Mouse (Mus musculus): ENCODE data around the gene Kif1b.

Kif1b gene

DNA sequence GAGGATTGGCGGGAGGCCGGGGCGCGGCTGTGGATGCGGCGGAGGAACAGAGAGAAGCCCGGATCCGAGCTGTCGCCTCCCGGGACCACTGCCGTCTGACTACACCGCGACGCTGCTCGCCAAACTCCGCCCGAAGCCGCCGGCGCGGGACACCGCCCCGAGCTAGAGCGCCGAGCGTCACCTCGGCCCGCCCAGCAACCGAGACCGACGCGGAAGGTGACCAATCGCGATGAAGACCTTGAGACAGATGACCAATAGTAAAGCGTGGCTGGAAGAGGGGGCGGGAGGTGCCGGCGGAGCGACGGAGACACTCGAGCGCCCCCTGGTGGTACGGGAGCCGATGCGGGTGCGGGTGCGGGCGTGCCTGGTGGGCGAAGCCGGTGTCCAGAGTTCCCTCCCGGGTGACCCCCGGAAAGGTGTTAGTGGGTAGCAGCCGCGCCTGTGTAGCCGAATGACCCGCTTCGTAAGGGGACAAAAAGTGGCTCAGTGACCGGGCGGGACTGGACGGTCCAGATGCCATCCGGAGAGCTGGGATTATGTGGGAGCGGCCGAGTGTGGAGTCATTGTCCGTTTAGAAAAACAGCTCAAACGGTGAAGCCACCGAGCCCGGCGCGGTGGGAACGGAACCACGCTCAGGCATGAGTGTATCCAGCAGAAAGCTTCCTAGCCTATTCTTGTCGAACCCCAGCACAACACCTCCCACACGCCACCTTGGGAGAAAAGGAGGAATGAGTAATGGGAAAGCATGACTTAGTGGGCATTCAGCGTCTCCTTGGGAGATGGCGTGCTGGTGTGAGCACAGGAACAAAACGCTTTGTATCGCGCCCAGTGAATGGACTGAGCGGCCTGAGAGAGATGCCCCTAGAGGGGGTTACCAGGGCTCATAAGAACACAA is at the start of gene Kif1b:
Gene Kif1b (minus strand): TSS at position 98 of the 895 bp plus-strand sequence.
- peak; percentile 99 for DNase-seq (ENCODE audit: low spot score)

DNA sequence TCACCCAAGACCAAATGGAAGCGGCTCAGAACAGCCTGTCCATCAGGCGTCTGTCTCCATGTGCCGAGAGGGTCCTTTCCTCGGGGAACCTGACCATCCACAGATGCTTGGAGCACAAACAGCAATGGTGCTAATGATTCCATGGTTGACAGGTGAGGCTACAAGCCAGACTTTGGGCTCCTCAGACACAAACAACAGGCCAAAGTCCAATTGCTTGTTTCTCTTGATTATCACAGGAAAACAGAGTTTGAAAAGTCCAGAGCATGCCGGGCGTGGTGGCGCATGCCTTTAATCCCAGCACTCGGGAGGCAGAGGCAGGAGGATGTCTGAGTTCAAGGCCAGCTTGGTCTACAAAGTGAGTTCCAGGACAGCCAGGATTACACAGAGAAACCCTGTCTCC is 47.2 kb upstream of the Kif1b start:
- DNase-seq (ENCODE audit: low spot score) = no peak

DNA sequence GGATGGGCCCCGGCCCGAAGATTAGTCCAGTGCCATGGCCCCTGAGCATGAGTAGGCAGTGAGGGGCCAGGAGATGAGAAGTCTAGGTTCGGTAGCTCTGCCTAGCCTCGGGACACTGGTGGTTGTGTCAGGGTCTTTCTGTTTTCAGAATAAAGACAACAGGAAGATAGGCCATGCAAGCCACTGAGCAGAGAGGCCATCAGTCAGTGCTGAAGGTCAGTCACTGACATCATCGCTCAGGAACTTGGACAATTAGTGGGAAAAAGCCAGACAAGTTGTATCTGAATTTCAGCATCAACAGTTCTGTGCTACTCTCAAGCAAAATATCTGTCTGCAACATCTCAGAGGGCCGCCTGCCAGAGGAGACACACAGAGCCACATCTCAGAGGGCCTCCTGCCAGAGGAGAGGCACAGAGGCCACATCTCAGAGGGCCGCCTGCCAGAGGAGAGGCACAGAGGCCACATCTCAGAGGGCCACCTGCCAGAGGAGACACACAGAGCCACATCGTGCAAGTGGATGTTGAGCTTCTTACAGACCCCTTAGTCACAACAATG is 44.2 kb upstream of the Kif1b start:
- DNase-seq (ENCODE audit: low spot score) = no peak

DNA sequence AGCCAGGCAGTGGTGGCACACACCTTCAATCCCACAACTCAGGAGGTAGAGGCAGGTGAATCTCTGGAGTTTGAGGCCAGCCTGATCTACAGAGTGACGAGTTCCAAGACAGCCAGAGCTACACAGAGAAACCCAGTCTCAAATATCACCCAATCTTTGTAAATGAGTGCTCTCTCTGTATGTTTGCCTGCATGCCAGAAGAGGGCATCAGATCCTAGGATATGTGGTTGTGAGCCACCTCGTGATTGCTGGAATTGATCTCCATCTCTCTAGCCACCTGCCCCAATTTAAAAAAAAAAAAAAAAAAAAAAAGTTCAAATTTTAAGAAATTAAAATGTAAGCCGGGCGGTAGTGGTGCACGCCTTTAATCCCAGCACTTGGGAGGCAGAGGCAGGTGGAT is 41.5 kb upstream of the Kif1b start:
- DNase-seq (ENCODE audit: low spot score) = no peak

DNA sequence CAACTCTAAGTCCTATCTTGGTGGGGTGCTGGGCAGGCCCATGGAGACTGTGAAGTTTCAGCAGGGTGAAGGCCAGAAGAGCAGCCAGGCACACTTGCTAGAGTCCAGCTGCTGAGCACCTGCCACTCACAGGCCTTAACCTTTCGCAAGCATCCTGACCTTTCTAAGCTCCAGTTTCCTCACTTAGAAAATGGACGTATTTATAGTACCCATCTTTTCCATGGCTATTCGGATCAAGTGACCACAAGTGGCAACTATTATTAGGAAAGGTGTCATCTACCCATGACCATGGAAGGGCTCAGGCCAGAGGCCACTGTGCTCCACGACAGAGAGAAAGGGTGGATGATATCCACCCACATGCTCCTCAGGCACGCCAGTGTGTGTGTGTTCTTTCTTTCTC is 38.4 kb upstream of the Kif1b start:
- DNase-seq (ENCODE audit: low spot score) = no peak

DNA sequence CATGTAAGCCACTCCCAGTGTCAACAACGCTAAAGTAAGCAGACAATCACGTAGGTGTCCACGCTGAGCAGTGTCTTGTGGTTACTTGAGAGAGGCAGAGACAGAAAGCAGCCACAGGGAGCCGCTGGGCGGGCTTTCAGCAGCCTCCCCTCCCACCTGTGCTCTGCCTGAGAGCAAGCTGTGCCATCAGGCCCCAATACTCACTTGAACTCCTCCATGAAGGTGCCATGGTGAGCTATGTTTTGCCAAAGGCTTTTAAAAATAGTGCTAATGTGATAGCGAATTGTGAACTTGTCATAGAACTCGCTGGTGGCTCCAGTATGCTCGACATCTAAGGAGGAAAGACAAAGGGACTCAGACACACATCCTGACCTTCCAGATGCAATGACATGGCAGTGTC is 36.8 kb upstream of the Kif1b start:
- DNase-seq (ENCODE audit: low spot score) = no peak

DNA sequence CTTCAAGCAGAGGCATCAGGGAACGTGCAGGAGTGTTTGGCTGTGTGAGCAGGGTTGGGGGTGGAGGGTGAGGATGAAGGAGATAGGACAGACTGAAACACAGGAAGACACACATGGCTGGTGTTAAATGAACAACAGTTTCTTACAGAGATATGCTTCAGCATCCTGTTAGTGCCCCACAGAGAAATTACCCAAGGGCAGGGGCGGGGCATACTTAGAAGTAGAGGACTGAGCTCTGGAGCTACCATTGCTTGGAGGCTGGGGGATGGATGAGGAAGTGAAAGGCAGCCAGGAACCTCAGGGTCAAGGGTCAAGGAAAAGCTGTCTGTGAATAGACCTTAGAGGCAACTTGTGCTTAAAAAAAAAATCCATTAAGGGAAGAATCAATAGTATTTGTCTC is 33.2 kb upstream of the Kif1b start:
- no peak for DNase-seq (ENCODE audit: low spot score)

DNA sequence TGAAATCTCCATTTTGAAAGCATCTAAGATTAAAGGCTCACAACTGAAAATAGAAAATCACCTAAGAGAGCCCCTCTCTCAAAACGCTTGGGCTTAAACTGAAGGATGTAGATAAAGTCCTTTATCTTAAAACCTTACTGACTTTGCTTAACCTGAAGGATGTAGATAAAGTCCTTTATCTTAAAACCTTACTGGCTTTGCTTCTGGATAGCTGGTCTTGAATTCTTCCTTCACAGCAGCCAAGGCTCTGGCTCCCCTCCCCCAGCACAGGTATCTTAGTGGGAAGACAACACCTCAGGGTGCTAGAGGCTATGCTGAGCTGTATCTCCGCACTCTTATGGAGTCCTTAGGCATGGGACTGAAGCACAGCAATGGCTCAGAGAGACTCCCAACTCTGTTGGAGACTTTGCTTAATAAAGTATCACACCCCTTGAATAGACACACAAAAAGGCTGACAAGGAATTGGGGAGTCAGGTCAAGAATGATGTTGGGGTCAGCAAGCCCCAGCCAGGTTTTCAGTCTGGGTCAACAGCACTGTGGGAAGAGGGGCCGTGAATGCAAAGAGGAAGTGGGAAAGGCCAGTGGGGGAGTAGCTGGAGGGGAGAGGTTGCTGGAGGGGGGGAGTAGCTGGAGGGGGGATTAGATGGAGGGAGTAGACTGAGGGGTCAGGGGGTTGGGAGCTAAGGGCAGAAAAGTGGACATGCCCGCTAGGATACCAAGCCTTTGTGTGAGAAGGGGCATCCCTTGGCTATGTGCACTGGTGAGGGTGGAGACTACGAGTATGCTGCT is 32.1 kb upstream of the Kif1b start:
- no peak for DNase-seq (ENCODE audit: low spot score)

DNA sequence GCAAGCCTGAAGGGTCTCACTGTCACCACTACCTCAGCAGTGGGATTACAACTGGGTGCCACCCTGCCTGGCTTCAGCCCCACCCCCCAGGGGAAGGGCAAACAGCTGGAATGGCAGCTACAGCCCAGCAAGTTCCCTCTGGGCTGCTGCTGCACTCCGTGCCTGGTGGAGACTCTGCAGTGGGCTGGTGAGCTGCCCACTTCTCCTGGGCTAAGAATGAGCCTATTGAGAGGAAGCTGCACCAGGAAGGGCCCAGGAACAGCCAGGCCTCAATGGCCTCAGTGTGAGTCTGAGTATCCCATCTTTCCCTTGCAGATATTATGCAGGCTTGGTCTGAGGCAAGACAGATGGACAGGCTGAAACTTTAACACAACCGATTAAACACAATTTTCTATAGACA is 30.6 kb upstream of the Kif1b start:
- peak; percentile 67 for DNase-seq (ENCODE audit: low spot score)

DNA sequence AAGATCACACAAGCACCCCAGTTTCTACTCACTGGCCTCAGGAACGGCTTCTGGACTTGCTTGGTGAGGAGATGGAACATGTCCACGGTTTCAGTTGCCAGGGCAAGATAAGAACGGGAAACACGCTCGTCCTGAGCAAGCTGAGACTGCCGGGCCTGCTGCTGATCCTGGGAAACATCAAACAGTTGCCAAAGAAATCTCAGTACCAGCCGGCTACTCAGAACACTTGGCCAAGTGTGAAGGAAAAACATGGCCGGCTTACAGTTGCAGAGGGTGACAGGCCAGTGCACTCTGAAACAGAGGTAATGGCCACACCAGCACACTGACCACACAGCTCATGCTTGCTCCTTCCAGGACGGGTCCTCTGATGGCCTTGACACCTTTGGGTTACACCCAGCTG is 29.9 kb upstream of the Kif1b start:
- no peak for DNase-seq (ENCODE audit: low spot score)

DNA sequence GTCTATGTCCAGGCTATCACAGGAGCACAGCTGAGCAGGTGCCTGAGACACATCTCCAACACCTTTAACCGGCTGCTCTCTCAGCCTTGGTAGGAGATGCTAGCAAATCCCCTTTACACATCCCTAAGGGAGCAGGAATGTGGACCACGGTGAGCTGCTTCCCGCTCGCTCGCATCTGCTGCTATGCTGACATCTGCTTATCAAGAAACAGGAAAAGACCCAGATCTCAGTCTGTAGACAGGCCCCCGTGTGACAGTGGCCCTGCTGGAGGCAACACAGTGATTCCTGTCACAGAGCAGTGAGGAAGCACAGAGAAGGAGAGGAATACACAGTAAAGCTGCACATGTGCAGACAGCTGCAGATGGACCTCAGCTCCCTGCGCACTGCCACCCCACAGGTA is 28.8 kb upstream of the Kif1b start:
- no peak for DNase-seq (ENCODE audit: low spot score)

DNA sequence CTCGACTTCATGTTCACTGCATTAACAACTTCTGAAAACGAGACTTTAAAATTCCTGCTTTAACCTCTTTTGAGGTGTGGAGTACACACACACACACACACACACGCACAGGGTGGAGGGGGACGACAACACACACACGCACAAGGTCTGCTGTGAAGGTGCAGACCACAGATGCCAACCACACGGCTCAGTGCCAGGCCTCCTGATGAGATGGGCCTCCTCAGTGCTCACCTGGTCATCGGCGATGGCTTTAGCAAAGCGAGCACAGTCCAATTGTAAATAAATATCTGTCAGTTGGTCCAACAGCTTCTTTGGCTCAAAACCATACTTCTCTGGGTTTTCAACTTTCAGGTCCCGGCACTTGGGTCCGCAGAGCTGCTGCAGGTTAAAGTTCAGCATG is 27.4 kb upstream of the Kif1b start:
- DNase-seq (ENCODE audit: low spot score) = no peak

DNA sequence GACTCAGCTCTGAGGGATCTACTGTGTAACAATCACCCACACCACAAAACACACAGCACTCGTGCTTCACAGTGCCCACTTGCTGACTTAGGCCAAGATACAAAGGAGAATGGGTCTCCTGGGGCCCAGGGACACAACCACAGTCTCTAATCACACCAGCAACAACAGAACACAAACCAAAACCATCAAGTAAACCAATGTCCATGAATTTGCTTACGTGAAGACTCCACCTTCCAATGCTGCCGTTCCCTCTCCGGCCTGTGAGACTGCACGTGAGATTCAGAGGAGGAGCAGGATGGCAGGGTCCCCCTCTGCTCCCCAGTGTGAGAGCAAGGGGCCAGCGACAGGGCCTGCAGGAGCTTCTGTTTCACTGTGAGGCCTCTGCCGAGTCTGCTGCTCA is 25.2 kb upstream of the Kif1b start:
- DNase-seq (ENCODE audit: low spot score) = no peak

DNA sequence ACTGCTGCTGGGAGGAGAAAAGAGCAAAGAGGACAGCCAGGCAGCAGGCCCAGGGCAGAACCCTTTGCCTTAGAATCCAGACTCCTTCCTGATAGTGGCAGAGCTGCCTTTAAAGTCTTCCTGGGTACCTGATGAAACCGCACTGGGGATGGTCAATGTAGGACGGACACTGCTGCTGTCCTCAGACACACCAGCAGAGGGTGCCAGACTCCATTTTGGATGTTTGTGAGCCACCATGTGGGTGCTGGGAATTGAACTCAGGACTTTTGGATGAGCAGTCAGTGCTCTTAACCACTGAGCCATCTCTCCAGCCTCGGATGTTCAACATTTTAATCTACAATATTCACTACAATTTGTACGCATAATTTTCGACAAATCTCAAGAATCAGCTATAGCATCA is 23.0 kb upstream of the Kif1b start:
- no peak for DNase-seq (ENCODE audit: low spot score)

DNA sequence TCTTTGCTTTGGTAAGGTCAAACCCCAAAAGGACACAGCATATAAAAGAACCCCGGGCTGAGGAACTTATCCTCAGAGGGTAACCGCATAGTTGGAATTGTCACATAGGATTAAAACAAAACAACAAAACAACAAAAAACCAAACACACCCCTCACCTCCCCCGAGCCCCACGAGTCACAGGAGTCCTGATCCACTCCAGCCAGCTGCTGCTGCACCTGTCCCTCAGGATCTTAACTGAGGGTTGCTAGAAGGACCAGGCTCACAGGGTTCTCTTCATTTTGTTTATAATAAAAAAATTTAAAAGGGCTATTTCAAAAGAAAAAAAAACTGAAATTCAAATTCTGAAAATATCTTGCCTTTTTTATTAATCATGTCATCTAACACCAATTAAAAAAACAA is 21.2 kb upstream of the Kif1b start:
- no peak for DNase-seq (ENCODE audit: low spot score)

DNA sequence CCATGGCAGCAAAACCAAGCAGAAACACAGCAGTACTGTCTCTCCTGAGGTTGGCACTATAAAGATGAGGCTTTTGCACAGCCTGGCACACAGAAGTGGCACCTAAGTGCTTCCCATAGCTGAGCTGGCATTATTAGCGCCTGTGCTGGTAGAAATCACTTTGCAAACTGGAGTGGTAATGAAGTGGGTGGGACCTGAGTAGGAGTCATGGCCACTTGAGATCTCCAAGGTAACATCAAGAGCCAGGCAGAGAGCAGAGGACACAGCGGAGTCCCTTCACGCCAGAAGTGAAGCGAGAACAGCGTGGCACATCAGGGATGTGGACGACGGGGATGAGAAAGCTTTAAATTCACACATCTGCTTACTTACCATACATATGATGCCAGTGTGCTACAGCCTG is 19.8 kb upstream of the Kif1b start:
- no peak for DNase-seq (ENCODE audit: low spot score)

DNA sequence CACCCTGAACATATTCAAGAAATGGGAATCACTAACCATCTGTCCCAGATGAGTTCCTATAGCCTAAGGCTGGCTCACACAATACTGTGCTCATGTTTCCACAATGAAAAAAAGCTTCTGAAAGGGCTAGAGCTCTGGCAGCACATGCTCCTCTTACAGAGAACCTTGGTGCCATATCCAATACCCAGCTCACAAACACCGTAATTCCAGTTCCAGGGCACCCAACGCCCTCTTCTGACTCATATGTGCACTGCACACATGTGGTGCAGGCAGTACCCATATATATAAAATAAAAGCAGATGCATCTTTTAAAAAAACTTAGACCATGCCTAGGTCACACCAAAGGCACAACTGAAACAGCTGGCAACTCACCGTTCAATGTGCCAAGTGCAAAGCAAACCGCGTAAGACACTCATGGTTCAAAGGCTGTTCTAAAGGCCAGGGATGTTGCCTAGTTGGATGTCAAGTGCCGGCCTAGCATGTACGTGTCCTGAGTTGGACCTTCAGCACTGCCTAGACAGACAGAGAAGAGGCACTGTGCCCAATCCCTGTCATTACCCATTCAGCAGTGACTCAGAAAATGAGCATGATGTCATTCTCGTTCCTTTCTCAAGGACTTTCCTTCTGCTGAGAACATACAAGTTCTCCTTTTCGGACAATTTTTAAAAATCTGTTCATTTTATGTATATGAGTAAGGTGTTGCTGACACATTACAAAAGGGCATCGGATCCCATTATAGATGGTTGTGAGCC is 18.1 kb upstream of the Kif1b start:
- DNase-seq (ENCODE audit: low spot score) = no peak

DNA sequence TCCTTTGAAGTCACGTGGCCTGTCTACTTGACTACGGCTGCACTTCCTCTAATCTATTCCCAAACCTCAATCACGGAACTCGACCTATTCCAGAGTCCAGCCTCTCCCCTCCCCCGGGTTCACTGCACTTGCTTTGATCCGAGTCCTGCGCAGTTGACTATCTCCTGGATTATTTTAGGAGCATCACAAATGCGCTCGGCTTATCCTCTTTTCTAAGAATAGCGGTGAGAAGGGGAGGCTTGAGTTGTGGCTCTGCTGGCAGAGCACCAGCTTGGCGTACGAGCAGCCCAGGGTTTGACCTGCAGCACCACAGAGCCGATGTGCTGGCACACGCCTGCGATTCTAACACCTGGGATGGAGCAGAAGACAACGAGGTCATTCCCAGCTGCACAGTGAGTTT is 16.2 kb upstream of the Kif1b start:
- DNase-seq (ENCODE audit: low spot score) = no peak

DNA sequence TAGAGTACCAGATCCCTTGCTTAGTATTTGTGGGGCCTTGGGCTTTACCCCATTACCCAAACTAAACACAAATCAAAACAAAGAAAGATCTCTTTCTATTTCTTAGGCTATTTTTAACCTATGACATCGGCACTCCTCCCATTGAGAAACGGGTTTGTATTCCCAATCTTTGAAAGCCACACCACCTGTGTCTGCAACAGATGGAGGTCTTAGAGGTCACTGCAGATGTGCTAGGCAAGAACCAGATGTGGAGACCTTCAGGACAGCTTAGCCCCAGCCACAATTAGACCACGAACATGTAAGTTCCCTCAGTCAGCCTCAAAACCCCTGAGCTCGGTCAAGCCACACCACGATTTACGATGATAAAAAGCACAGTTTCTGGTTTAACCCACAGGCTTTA is 15.2 kb upstream of the Kif1b start:
- DNase-seq (ENCODE audit: low spot score) = no peak

DNA sequence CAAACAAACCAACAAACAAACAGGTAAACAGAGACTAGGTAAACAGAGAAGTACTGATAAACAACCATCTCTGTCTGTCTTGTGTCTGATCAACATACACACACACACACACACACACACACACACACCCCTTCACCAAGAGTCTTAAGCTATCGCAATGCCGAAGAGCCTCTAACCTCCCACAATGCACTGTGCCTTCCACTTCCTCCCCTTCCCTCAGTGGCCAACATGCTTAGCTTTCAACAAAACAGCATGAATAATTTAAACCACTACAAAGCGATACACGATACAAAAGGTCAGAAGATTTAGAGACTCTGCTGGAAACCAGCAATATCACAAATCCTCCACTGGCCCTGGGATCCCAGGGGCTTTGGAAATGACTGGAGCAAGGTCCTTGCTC is 14.8 kb upstream of the Kif1b start:
- no peak for DNase-seq (ENCODE audit: low spot score)

DNA sequence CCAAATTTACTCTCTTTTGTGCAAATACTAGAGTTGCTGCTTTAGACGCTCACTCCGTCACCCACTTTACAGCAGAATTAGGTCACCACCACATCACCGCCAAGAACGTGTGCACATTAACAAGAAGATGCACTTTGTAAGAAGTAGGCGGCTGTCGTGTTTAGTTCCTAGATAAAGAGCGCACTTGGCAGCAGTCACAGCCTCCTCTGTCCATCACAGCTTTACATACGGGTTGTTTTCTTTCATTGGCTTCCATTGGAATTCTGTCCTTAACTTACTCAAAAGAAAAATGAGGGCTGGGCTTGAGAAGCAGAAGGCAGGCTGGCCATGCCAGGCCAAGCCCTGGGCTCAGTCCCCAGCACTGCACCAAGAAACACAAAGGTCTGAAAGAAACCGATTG is 11.6 kb upstream of the Kif1b start:
- DNase-seq (ENCODE audit: low spot score) = no peak

DNA sequence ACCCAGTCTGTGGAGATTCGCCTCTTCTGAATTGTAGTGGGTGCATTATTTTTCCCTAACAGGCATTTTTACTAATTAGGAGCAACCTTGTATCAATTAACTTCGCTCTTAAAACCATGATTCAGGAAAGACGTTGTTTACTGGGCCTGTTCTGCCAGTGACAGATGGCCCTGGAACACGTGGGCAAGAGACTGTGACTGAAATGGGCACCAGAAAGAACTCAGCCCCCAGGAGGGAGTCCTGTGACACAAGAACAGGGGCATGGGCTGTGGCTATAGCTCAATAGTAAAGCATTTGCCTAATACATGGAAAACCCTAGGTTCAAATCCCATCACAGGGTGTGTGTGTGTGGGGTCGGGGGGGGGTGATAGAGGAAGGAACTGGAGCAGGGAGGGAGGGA is 9.9 kb upstream of the Kif1b start:
- DNase-seq (ENCODE audit: low spot score) = peak; percentile 55
